Comparison of ENCODE assay signal across 11 mouse cellular contexts in the genomic region with DNA sequence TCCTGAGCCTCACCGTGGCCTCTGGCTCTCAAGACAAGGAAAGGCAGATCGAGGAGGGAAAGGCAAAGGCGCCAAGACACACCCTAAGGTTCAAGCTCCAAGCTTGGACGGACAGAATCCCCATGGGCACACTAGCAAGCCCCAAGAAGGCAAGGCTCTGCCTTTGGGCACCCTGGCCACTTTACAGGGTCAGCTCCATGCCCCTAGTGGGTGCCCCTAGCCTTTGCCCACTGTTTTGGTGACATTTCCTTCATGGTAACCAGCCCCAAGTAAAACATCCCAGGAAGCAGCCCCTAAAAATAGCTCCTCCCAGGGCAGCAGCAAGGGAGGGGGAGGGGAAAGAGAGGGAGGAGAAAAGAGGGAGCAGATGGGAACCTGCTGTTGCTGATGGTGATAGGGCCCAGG. TPM values are rescaled to one million over a fixed set of nuclear protein-coding genes. Genes with fewer than 3 reads are reported as not detected.
DNase-seq lines count a peak whose midpoint lies in the region; ATAC-seq and TF ChIP-seq lines count a peak whose summit lies in the region.
"Had no signal": no experiment of that assay in that cellular context is flagged by ENCODE, and none has a peak within 500 bp of the region (broad histone marks: within the 10 kb centered on the region; RNA-seq: fewer than 3 reads in every experiment).

No protein-coding gene starts in this region.

- no peaks in the 10 kb centered on the region for H3K9me3 ChIP-seq in liver, embryonic 13.5 days (replicated peaks)
- H3K9me3 ChIP-seq in forebrain, embryonic 13.5 days (replicated peaks) = no peaks in the 10 kb centered on the region
- H3K9me3 ChIP-seq: embryonic facial prominence, embryonic 13.5 days; limb, embryonic 15.5 days had no signal

- 34% methylated on average over 4 of the region's 4 CpGs for whole genome bisulfite sequencing in heart, adult 2 months
- 35% methylated on average over 4 of the region's 4 CpGs for WGBS in liver, embryonic 13.5 days (ENCODE audit: insufficient replicate concordance)
- WGBS in forebrain, embryonic 13.5 days = 87% methylated on average over 4 of the region's 4 CpGs

- peaks cover 11% of the 10 kb centered on the region for H3K36me3 ChIP-seq in heart, adult 2 months (ENCODE audit: control insufficient read depth, insufficient read depth, low read length)
- peaks cover 27% of the 10 kb centered on the region for H3K36me3 ChIP-seq in liver, embryonic 13.5 days
- peaks cover 88% of the 10 kb centered on the region for H3K36me3 ChIP-seq in forebrain, embryonic 13.5 days (ENCODE audit: poor library complexity, severe bottlenecking)

- H3K9ac ChIP-seq in heart, adult 2 months (ENCODE audit: low read depth, low read length) = no peak overlapping the region
- H3K9ac ChIP-seq in liver, embryonic 13.5 days = no peak overlapping the region
- H3K9ac ChIP-seq in forebrain, embryonic 13.5 days = no peak overlapping the region
- H3K9ac ChIP-seq: embryonic facial prominence, embryonic 13.5 days; limb, embryonic 15.5 days had no signal

- TF ChIP-seq POLR2A in heart, adult 2 months (IDR thresholded peaks at IDR 0.05; ENCODE audit: insufficient read depth, low read depth, low read length) = no peak

- H3K4me2 ChIP-seq in liver, embryonic 13.5 days = no peak overlapping the region
- no peak overlapping the region for H3K4me2 ChIP-seq in forebrain, embryonic 13.5 days
- H3K4me2 ChIP-seq: embryonic facial prominence, embryonic 13.5 days; limb, embryonic 15.5 days had no signal

- H3K27ac ChIP-seq in heart, adult 2 months = peak overlapping the region; percentile 64
- peak overlapping the region; percentile 51; the same call in 1 of the 2 replicates for H3K27ac ChIP-seq in liver, embryonic 13.5 days
- no peak overlapping the region for H3K27ac ChIP-seq in forebrain, embryonic 13.5 days
- H3K27ac ChIP-seq: embryonic facial prominence, embryonic 13.5 days; limb, embryonic 15.5 days had no signal

- no peak overlapping the region for H3K4me3 ChIP-seq in heart, adult 2 months
- no peak overlapping the region for H3K4me3 ChIP-seq in liver, embryonic 13.5 days (replicated peaks)
- no peak overlapping the region for H3K4me3 ChIP-seq in forebrain, embryonic 13.5 days
- H3K4me3 ChIP-seq: embryonic facial prominence, embryonic 13.5 days; limb, embryonic 15.5 days had no signal

- peaks cover 1% of the 10 kb centered on the region; the same call in 1 of the 2 replicates for H3K79me2 ChIP-seq in heart, adult 2 months (replicated peaks; ENCODE audit: control insufficient read depth, insufficient read depth, low read length)

- peak; percentile 13 for DNase-seq in adrenal gland, postnatal 10 days
- DNase-seq in adrenal gland, adult 18-20 months (ENCODE audit: low spot score in 2 of 2) = no peak
- DNase-seq in left cerebral cortex, postnatal 25 days (ENCODE audit: low spot score in 2 of 2) = peak; percentile 14 to 68
- no peak for DNase-seq in left cerebral cortex, postnatal 14 days (ENCODE audit: low spot score in 2 of 2)
- DNase-seq in heart, adult 2 months = peak; percentile 43 to 54
- DNase-seq in liver, embryonic 13.5 days = no peak
- no peak for DNase-seq in cerebellum, adult 18-20 months
- DNase-seq: kidney, postnatal 36 days had no signal

- no peak for ATAC-seq in liver, embryonic 13.5 days (ENCODE audit: low read depth)
- no peak for ATAC-seq in forebrain, embryonic 13.5 days

- no peaks in the 10 kb centered on the region for H3K27me3 ChIP-seq in heart, adult 2 months (ENCODE audit: control insufficient read depth, insufficient read depth, low read length)
- no peaks in the 10 kb centered on the region for H3K27me3 ChIP-seq in liver, embryonic 13.5 days
- H3K27me3 ChIP-seq in forebrain, embryonic 13.5 days = no peaks in the 10 kb centered on the region
- H3K27me3 ChIP-seq: embryonic facial prominence, embryonic 13.5 days; limb, embryonic 15.5 days had no signal

- H3K4me1 ChIP-seq in heart, adult 2 months (ENCODE audit: control insufficient read depth, insufficient read depth, low read length) = peaks cover 26% of the 10 kb centered on the region
- peaks cover 35% of the 10 kb centered on the region for H3K4me1 ChIP-seq in liver, embryonic 13.5 days (replicated peaks)
- peaks cover 7% of the 10 kb centered on the region for H3K4me1 ChIP-seq in forebrain, embryonic 13.5 days

- TF ChIP-seq CTCF in heart, adult 2 months (IDR thresholded peaks at IDR 0.05) = no peak

- TF ChIP-seq EP300 in heart, adult 2 months (IDR thresholded peaks at IDR 0.05; ENCODE audit: insufficient read depth, low read depth, low read length) = no peak

- intact Hi-C loops in left cerebral cortex, postnatal 25 days (cut with DNase I) = no loop called here
- intact Hi-C loops in left cerebral cortex, postnatal 14 days (cut with DNase I) = no loop called here
- intact Hi-C loops in heart, adult 2 months (cut with DNase I) = no loop called here

RNA-seq across cellular contexts. Expression of a gene that starts 7.3 kb away (rescaled TPM):
- total RNA-seq in adrenal gland, postnatal 10 days (2021) = 10 to 100 TPM; 35.1 to 57.4 TPM
- 10 to 100 TPM; 38.2 to 51.8 TPM for total RNA-seq in adrenal gland, adult 18-20 months (2021)
- 100 to 1,000 TPM; 292 to 312 TPM for total RNA-seq in left cerebral cortex, postnatal 25 days (2021)
- total RNA-seq in left cerebral cortex, postnatal 14 days (2021) = 100 to 1,000 TPM; 305 to 316 TPM
- total RNA-seq in heart, adult 2 months (2021) = 10 to 100 TPM; 36.8 to 41.0 TPM
- polyA plus RNA-seq in heart, adult 2 months (2012; rRNA removed) = 37.0 and 54.6 TPM in 2 replicates
- polyA plus RNA-seq in liver, embryonic 13.5 days (2015; fragmentation: Nextera tagmentation; extraction: Ambion mirVana) = 10.6 and 10.7 TPM in 2 replicates
- polyA plus RNA-seq in forebrain, embryonic 13.5 days (2015; fragmentation: Nextera tagmentation; extraction: Ambion mirVana) = 60.7 and 81.8 TPM in 2 replicates

RNA-seq across cellular contexts. Expression of a gene that starts 49.8 kb away (rescaled TPM):
- total RNA-seq in adrenal gland, postnatal 10 days (2021) = 10 to 100 TPM; 19.3 to 39.8 TPM
- total RNA-seq in adrenal gland, adult 18-20 months (2021) = 10 to 100 TPM; 20.9 to 29.8 TPM
- total RNA-seq in left cerebral cortex, postnatal 25 days (2021) = 1 to 10 TPM; 5.9 to 7.8 TPM
- 1 to 10 TPM; 7.4 to 7.7 TPM for total RNA-seq in left cerebral cortex, postnatal 14 days (2021)
- total RNA-seq in heart, adult 2 months (2021) = 1 to 10 TPM; 3.4 to 6.2 TPM
- polyA plus RNA-seq in heart, adult 2 months (2012; rRNA removed) = 1.8 and 3.5 TPM in 2 replicates
- polyA plus RNA-seq in liver, embryonic 13.5 days (2015; fragmentation: Nextera tagmentation; extraction: Ambion mirVana) = 0.74 and 0.76 TPM in 2 replicates
- 0.27 and 0.35 TPM in 2 replicates for polyA plus RNA-seq in forebrain, embryonic 13.5 days (2015; fragmentation: Nextera tagmentation; extraction: Ambion mirVana)

RNA-seq across cellular contexts. Expression of a gene that starts 52.3 kb away (rescaled TPM):
- 10 to 100 TPM; 24.1 to 32.7 TPM for total RNA-seq in adrenal gland, postnatal 10 days (2021)
- 10 to 100 TPM; 21.6 to 26.1 TPM for total RNA-seq in adrenal gland, adult 18-20 months (2021)
- 10 to 100 TPM; 14.9 to 17.4 TPM for total RNA-seq in left cerebral cortex, postnatal 25 days (2021)
- total RNA-seq in left cerebral cortex, postnatal 14 days (2021) = 10 to 100 TPM; 14.5 to 17.5 TPM
- 1 to 10 TPM; 8.3 to 8.5 TPM for total RNA-seq in heart, adult 2 months (2021)
- 15.5 and 23.7 TPM in 2 replicates for polyA plus RNA-seq in heart, adult 2 months (2012; rRNA removed)
- polyA plus RNA-seq in liver, embryonic 13.5 days (2015; fragmentation: Nextera tagmentation; extraction: Ambion mirVana) = 14.2 and 16.6 TPM in 2 replicates
- 14.0 and 18.3 TPM in 2 replicates for polyA plus RNA-seq in forebrain, embryonic 13.5 days (2015; fragmentation: Nextera tagmentation; extraction: Ambion mirVana)

Comparison
In these comparisons a context has a peak if more than half of its experiments do, and no peak if none do; other contexts are left out.
1. DNase-seq: peak in adrenal gland, postnatal 10 days (single experiment), left cerebral cortex, postnatal 25 days (2 of 2) and heart, adult 2 months (2 of 2); none in adrenal gland, adult 18-20 months (0 of 2), left cerebral cortex, postnatal 14 days (0 of 2), liver, embryonic 13.5 days (single experiment) and cerebellum, adult 18-20 months (0 of 2).
2. RNA of a gene that starts 7.3 kb away (total RNA-seq): 305 to 316 TPM in left cerebral cortex, postnatal 14 days and 292 to 312 TPM in left cerebral cortex, postnatal 25 days; 35.1 to 57.4 TPM in adrenal gland, postnatal 10 days, 38.2 to 51.8 TPM in adrenal gland, adult 18-20 months and 36.8 to 41.0 TPM in heart, adult 2 months; every median in the first group is over 4 times any median in the second.